Mouse (Mus musculus) kidney, postnatal 4 days (tissue): ENCODE measurements at regions not wholly inside any gene's neighbourhood (a gene's known extent, or its start where the extent isn't known, plus 50 kb on each side); places are given as distances from the start of the nearest gene placed in this dataset.

Source experiments
- DNase-seq, 2 experiments: peaks; one replicate each; pipeline ENCODE4 v3.0.0; 2021; ENCODE audit warnings: mixed read lengths in 2 of 2

DNA sequence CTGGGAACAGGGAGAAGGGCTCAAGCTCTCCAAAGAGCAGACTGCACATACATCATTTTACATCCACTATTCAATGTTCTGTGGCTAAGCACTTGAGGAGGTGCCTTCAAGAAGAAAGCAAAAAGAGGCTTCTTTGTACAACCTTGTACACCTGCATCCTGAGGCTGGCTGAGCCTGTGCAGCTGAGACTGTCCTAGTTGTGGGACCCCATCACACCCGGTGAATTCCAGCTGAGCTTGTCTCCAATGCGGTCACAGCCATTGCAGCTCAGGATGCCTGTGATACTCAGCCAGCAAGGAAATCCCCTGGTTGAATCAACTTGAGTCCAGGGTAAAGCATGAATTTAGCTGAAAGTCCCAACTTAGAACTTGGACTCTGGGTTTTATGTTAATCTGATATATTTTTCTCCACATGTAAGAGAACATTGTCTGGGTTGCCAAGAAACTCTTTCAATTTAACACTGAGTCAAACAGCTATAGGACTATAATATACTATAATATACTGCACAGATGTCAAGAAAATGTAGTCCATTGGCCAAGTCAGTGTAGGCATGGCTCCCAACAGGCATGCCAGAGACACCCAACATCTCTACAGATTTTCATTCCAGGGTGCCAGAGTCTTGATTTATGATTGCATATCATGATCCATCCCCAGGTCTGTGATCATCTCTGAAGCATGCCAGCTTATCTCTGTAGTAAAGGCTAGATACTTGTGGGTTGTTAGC lies 599.2 kb downstream of the Pard3 start:
- no peak for DNase-seq

GRCm38 (mm10) chr8:127666606-127667005 lies 602.9 kb downstream of the Pard3 start:
- DNase-seq: peak in 1 of 2 experiments; percentile 5

DNA sequence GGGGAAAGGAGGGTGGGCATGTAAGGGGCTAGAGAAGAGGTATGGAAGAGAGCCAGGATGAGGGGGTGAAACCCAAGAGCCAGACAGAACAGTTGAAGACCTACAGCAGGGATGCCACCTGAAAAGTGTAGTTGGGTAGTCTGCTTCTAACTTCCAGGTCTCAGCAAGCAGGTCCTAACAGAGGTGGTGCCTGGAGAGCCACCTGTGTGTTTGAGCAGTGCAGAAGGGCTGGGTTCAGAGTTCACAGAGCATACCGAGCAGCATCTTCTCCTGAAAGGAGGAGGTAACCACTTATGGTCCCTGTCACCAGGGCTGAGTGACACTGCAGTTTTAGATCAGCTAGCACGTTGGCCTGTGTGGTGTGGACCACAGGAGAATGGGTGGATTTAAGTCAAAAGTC lies 605.3 kb downstream of the Pard3 start:
- DNase-seq: no peak

- DNase-seq: no peak
These were observed 610.4 kb downstream of the Pard3 start for GRCm38 (mm10) chr8:127674063-127674462.

DNA sequence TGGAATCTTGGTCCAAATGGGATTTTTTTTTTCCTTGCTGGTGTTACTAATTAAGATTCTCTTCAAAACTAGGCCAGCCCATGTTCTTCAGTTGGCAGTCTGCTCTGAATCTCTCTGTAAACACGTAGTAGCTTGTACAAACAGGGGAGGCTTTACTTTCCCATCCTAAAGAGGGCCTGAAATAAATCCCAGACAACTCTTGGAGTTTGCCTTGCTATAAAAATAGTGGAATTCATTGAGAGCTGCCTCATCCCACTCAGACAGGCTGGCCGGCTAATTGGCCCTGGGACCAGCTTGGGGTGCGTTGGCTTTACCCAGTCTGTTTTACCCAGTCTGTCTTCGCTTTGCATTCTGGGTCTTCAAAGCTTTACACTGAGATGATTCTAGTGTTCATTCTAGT lies 611.7 kb downstream of the Pard3 start:
- DNase-seq: no peak

DNA sequence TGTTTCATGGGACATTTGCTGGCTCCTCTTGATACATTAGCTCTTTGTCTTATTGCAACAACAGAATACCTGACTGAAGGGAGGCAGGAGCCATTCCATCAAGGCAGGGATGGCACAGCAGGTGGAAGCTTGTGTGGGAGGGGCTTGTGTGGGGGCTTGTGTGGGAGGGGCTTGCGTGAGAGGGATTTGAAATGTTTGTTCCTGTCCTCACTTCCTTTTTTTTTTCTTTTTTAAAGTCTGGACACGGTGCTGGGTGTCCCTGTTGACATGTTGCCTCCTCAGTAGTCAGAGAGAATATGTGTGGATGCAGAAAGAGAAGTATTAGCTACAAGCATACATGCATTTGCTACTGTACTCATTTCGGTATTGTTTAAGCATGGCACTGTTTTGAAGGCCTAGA lies 616.5 kb downstream of the Pard3 start:
- DNase-seq: no peak

GRCm38 (mm10) chr8:127684213-127684612 lies 620.5 kb downstream of the Pard3 start:
- no peak for DNase-seq

GRCm38 (mm10) chr8:127690792-127691191 lies 627.1 kb downstream of the Pard3 start:
- no peak for DNase-seq

- DNase-seq: no peak
These were observed 634.7 kb downstream of the Pard3 start for GRCm38 (mm10) chr8:127698404-127698803.

DNA sequence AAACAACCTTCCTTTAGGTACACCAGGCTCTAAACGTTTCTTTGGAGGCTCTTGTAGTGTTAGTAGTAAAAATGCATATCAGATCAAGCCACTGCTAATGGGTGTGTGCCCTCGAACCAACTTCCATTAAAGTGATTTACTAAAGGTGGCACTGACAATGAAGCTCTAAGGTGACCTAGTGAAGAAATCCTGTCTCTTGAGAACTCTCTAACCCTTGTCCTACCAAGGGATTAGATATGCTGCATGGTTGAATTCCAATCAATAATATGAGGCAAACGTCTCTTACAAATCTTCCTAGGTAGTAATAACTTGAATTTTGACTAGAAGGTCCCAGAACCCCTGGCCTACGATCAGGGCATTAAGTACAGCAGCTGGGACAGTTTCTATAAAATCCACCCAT lies 640.7 kb downstream of the Pard3 start:
- no peak for DNase-seq

DNA sequence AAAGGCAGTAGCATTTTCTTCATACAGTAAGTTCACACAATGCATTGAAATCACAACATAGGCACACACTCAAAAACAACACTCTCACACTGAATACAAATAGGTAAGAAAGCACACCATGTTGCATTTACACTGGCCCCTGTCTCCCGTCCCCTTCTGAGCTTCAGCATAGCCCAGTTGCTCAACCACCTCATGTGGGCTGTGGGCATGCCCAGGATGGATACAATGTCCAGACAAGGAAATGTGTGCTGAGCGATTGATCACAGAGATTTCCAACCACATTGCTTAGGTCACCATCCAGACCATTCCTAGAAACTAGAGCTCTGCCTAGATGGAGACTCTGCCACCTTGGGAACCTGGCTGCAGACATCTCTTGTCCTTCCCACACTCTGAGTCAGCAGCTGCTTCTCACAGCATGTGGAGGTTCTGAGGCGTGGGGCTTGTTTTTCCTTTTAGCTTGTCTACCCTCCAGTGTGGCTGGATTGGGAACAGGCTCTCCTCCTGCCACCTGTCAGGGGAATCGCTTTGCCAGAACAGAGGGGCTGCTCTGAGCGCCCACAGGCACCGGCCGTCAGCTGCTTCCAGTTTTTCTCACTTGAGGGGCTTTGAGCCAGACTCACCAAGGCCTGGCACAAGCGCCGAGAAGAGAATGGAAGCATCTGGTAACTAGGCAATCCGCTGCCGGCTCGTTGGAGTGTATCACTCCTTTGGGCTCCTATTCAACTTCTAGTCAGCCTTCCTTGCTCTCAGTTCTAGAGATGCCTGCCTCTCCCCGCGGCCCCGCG lies 642.5 kb downstream of the Pard3 start:
- DNase-seq: peak in 1 of 2 experiments; percentile 14

DNA sequence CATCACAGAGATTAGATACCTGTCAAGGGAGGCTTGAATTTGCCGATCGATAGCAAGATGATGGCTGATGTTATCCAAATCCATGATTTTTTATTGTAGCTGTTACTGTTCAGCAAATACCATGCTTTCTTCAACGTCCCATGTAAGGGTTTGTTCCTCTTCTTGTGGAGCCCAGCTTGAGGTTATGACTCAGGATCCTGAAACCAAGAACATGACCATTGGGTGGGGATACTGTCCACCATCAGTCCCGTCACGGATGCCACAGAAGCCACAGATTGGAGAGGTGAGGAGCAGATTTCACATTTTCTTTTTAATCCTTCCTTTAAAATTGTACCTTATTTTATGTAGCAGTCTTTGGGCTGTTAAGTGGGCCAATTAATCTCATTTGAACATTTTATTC lies 645.7 kb downstream of the Pard3 start:
- no peak for DNase-seq

GRCm38 (mm10) chr8:127715097-127715496 lies 643.3 kb upstream of the Nrp1 start:
- DNase-seq: no peak

GRCm38 (mm10) chr8:127717969-127718368 lies 640.4 kb upstream of the Nrp1 start:
- DNase-seq: no peak

GRCm38 (mm10) chr8:127719881-127720280 lies 638.5 kb upstream of the Nrp1 start:
- DNase-seq: peak in 1 of 2 experiments; percentile 8

DNA sequence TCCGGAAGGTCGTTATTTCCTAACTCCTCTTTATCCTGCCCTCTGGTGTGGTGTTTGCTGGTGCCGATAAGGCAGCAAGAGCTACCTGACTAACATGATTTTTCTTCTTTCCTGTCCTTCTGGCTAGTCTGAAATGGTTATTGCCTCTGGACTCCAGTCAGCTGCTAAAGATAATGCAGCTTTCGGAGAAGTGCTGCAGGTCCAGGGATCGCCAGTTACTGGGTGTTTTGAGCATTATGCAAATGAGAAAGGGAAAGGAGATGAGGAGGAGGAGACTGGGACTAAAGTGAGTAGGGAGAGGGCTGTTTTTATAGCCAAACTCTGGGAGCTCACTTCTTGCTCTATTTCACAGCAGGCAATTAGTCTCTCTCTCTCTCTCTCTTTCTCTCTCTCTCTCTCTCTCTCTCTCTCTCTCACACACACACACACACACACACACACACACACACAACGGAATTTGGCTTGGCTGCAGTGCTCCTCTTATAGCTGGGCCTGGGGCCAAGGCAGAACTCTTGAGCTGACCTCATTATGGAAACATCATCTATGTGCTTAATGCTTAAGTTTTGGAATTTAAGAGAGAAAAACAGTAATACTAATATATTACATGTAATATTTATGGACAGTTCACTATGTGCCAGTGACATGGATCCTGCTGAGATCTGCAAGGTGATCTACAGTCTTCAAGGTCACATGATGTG lies 637.7 kb upstream of the Nrp1 start:
- peak; percentile 41 to 55 for DNase-seq

DNA sequence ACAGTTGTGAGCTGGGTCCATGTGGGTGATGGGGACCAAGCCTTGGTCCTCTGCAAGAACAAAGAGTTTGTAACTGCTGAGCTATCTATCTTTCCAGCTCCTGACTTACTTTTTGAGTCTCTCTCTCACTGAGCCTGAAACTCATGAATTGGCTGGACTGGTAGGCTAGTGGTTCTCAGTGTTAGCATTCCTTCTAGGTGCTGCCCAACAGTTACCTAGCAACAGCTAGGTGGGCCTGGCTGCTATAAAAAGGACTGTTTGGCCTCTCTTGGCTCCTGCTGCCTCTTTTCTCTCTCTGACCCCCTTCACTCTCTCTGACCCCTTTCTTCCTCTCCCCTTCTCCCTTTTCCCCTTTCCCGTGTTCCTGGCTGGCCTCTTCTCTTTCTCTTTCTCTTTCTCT lies 636.8 kb upstream of the Nrp1 start:
- no peak for DNase-seq

- DNase-seq: no peak
These were observed 624.3 kb upstream of the Nrp1 start for GRCm38 (mm10) chr8:127734059-127734458.

- DNase-seq: no peak
These were observed 616.2 kb upstream of the Nrp1 start for GRCm38 (mm10) chr8:127742236-127742635.

DNA sequence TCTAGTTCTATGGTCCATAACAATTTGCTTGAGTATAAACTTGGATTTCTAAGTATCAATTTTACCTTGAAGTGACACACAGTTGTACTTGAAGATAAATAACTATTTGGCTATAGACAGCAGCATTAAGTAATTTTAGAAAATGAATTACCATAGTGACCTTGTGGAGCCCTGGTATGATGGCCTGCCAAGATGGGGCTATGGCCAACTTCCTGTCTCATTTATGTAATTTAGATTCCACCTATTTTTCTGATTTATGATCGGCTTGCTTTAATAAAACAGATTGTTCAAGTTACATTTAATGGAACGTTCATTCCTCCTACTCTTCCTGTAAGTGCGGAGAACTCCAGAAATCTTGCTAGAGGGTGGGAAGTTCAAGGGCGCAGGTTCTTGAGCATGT lies 613.2 kb upstream of the Nrp1 start:
- DNase-seq: peak; percentile 23 to 27

DNA sequence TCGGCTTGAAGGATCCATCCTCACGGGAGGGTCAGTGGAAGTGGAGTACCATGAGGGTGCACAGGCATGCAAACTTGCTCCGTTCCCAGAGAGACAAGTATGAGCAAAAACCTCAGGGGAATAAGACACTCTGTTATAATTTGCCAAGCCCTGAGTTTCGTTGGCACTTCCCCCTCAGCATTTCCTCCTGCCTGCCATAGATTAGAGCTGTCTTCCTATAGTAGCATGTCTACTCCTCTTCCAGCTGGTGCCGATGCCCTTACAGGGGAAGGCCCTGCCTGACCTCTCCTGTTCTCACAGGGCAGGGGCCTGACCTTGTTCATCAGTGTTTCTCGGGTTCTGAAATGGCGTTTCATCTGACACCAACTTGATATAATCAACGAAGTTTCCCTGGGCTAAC lies 611.9 kb upstream of the Nrp1 start:
- no peak for DNase-seq

DNA sequence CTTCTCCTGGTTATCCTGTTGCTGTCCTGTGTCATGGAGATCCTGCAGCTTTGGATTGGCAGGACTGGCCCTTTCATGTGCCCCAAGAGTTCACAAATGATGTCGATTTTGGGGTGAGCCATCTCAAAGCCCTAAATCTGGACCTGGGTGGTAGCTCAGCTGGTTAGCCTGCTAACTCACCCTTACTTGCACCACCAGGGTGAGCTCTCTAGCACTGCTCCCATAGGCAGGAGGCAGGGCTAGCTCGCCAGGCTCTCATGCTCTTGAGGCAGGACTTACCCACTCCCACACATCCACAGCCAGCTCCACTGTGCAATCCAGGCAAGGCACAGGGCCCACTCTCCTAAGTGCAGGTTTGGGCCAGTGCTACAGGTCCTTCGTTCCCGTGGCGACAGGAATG lies 605.5 kb upstream of the Nrp1 start:
- DNase-seq: peak; percentile 2 to 7

DNA sequence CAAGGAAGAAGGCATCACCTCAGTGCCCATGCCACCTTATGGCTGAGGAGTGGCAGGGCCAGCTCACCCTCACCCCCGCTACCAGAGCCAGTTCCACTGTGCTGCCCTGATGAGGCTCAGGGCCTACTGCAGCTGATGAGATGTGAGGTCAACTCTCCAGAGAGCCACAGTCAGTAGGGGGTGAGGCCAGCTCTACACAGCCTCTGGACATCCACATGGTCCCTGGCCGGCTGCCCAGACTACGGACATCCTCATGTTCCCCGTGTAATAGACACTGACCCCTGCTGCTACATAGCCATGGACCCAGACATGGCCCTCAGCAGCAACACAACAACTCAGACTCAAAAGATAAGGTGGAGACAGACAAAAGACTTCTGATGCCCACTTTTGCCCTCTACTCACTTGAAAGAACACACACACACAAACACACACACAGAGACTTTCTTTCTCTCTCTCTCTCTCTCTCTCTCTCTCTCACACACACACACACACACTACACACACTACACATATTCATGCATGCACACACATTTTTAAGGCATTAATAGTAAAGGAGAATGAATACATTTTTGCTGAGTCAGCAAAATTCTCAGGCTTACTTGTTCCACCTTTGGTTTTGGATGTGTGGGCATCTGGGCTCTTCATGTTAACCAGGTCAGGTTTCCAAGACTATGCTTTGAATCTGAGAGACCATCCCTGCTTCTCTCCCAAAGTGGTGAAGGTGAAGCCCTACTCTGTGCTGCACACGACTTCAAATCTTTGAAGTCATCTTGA lies 604.4 kb upstream of the Nrp1 start:
- DNase-seq: peak; percentile 58 to 64
